Mouse (Mus musculus): ENCODE measurements around the gene Il15ra. TPM values are rescaled to one million over a fixed set of nuclear protein-coding genes. Genes with fewer than 3 reads are reported as not detected.

The Il15ra gene
- polyA plus RNA-seq, 1 experiment from 2014 or later = 3.2 TPM

DNA sequence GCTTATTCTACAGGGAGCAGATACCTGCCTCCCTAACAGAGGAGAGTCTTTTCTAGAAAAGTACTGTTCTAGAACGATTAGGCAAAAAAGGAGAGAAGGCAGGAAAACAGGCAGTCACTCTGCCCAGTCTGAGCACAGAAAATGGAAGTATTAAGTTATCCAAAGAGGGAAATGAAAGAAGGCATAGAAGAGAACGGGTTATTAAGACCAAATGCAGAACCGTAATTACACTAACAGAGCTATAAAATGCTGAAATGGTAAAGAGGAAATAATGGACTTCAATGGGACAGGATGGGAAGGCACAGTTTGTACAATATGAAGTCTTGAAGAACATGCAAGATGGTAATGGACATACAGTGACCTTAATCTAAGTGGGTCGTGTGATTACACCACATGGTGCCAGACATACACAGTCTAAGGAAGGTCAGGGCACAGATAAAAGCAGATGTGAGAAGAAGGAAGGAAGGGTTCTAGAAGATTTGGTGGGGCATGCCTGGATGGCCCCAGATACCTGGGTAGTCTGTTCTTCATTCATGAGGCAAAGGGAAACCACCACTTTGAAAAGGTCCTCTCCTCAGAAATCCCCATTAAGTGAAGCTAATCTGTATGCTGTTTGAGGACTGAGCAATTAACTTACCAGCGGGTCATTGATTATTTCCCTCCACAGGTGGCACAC, 61.5 kb downstream of the Il15ra start:
- Histone ChIP-seq H3K27ac (ENCODE audit: low read length) (no peak overlapping the region), H3K4me1 (ENCODE audit: control insufficient read depth, insufficient read depth, low read length) (no peaks in the 10 kb centered on the region), H3K9me3 (replicated peaks; ENCODE audit: control insufficient read depth, low read length) (no peaks in the 10 kb centered on the region), H3K4me3 (replicated peaks; ENCODE audit: low read length) (no peak overlapping the region), H3K4me2 (ENCODE audit: low read depth, low read length) (no peak overlapping the region), H3K27me3 (ENCODE audit: control insufficient read depth, insufficient read depth, low read length) (no peaks in the 10 kb centered on the region), H3K9ac (ENCODE audit: low read length) (no peak overlapping the region), H3K36me3 (ENCODE audit: control insufficient read depth, insufficient read depth, low read length) (peaks cover 24% of the 10 kb centered on the region; the same call in 1 of the 2 replicates)
- 78% methylated on average over 5 of the region's 5 CpGs for WGBS
- no peak for ATAC-seq (ENCODE audit: insufficient read depth, low FRiP score)

DNA sequence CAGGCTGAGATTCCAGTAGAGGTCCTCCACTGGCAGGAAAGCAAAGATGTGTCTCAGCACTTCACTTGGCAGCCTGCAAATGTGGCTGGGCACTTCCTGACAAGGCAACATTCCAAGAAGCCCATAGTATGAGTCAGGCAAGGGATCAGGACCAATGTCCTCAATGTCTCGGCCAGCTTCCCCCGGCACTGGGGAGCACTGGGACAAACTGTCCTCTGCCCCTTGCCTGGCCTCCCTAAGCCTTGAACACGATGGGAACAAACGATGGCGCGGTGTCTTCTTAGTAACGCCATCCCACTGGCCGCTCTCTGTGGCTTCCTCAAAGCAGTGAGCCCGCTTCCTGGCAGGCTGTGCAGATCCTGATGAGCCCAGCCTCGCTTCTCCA, 62.1 kb downstream of the Il15ra start:
- H3K4me2 ChIP-seq (ENCODE audit: low read depth, low read length) = no peak overlapping the region
- 87% methylated on average over 10 of the region's 10 CpGs for WGBS
- no peaks in the 10 kb centered on the region for H3K27me3 ChIP-seq (ENCODE audit: control insufficient read depth, insufficient read depth, low read length)
- no peak overlapping the region for H3K4me3 ChIP-seq (replicated peaks; ENCODE audit: low read length)
- H3K27ac ChIP-seq (ENCODE audit: low read length) = no peak overlapping the region
- no peaks in the 10 kb centered on the region for H3K9me3 ChIP-seq (replicated peaks; ENCODE audit: control insufficient read depth, low read length)
- H3K9ac ChIP-seq (ENCODE audit: low read length) = no peak overlapping the region
- H3K36me3 ChIP-seq (ENCODE audit: control insufficient read depth, insufficient read depth, low read length) = peaks cover 21% of the 10 kb centered on the region; the same call in 1 of the 2 replicates
- no peak for ATAC-seq (ENCODE audit: insufficient read depth, low FRiP score)
- H3K4me1 ChIP-seq (ENCODE audit: control insufficient read depth, insufficient read depth, low read length) = no peaks in the 10 kb centered on the region

DNA sequence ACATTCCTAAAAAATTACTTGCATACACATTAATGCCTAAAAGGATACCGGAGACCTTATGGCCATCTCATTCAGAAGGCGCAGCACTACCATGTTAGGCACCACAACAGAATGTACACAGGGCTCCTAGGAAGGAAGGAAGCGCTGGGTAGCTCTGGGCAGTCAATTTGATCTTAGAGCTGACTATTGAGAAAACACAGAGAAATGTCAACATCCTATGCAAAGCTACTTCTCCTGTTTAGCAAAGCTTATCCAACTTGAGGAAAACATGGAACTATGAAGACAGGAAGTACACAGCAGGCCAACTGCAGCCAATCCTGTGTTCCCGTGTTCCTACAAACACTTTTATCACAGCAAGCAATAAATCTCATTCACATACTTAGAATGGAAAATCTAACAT, 66.6 kb downstream of the Il15ra start:
- Histone ChIP-seq H3K4me1 (ENCODE audit: control insufficient read depth, insufficient read depth, low read length) (peaks cover 8% of the 10 kb centered on the region; the same call in 1 of the 2 replicates), H3K4me3 (replicated peaks; ENCODE audit: low read length) (no peak overlapping the region), H3K36me3 (ENCODE audit: control insufficient read depth, insufficient read depth, low read length) (0 out of 2 replicates have a peak, but pooled peaks cover 4% of the 10 kb centered on the region), H3K9ac (ENCODE audit: low read length) (no peak overlapping the region), H3K27me3 (ENCODE audit: control insufficient read depth, insufficient read depth, low read length) (no peaks in the 10 kb centered on the region), H3K4me2 (ENCODE audit: low read depth, low read length) (no peak overlapping the region), H3K27ac (ENCODE audit: low read length) (no peak overlapping the region), H3K9me3 (replicated peaks; ENCODE audit: control insufficient read depth, low read length) (no peaks in the 10 kb centered on the region)
- WGBS = 81% methylated on average over 4 of the region's 4 CpGs
- ATAC-seq (ENCODE audit: insufficient read depth, low FRiP score) = no peak

DNA sequence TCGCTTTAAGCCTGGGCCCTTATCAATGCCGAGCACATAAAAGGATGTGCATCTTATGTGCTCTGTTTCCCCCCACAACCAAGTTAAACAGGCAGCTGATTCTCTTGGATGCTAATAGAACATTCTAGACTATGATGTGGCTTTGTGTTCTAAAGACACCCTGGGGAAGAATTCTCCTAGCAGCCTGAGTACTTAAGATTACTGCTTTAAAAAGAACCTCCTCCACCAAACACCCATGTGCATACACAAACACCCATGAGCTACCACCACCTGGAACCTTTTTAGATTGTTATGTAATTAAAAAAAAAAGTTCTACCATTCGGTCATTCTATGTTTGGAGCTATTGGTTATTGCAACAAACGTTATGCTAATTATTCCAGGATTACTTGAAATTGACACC, 67.3 kb downstream of the Il15ra start:
- Histone ChIP-seq H3K9ac (ENCODE audit: low read length) (no peak overlapping the region), H3K4me3 (replicated peaks; ENCODE audit: low read length) (no peak overlapping the region), H3K9me3 (replicated peaks; ENCODE audit: control insufficient read depth, low read length) (no peaks in the 10 kb centered on the region), H3K36me3 (ENCODE audit: control insufficient read depth, insufficient read depth, low read length) (no peaks in the 10 kb centered on the region), H3K4me2 (ENCODE audit: low read depth, low read length) (no peak overlapping the region), H3K27ac (ENCODE audit: low read length) (no peak overlapping the region), H3K4me1 (ENCODE audit: control insufficient read depth, insufficient read depth, low read length) (peaks cover 9% of the 10 kb centered on the region; the same call in 1 of the 2 replicates), H3K27me3 (ENCODE audit: control insufficient read depth, insufficient read depth, low read length) (no peaks in the 10 kb centered on the region)
- no peak for ATAC-seq (ENCODE audit: insufficient read depth, low FRiP score)
- 83% methylated on average over 4 of the region's 4 CpGs for WGBS

DNA sequence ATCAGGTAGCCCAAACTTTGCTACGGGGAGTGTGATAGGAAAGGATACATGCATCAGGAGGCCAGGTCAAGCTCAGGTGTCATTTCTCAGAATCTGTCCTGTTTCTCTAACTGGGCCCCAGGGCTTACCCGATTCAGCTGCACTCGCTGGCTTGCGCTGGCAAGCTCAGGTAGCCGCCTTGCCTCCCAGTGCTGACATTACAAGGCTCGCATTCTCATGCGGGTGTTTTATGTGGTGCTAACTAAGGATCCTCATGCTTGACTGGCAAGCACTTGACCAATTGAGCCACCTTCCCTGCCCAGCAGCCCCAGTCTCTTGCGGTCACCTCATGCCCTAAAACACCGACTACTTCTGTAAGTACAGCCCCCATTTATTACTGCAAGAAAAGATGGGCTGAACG, 69.3 kb downstream of the Il15ra start:
- peaks cover 13% of the 10 kb centered on the region for H3K4me1 ChIP-seq (ENCODE audit: control insufficient read depth, insufficient read depth, low read length)
- H3K36me3 ChIP-seq (ENCODE audit: control insufficient read depth, insufficient read depth, low read length) = no peaks in the 10 kb centered on the region
- H3K4me3 ChIP-seq (replicated peaks; ENCODE audit: low read length) = no peak overlapping the region
- no peaks in the 10 kb centered on the region for H3K9me3 ChIP-seq (replicated peaks; ENCODE audit: control insufficient read depth, low read length)
- H3K27ac ChIP-seq (ENCODE audit: low read length) = no peak overlapping the region
- no peak overlapping the region for H3K4me2 ChIP-seq (ENCODE audit: low read depth, low read length)
- H3K27me3 ChIP-seq (ENCODE audit: control insufficient read depth, insufficient read depth, low read length) = no peaks in the 10 kb centered on the region
- 86% methylated on average over 10 of the region's 10 CpGs for WGBS
- ATAC-seq (ENCODE audit: insufficient read depth, low FRiP score) = no peak
- H3K9ac ChIP-seq (ENCODE audit: low read length) = no peak overlapping the region; the same call in 1 of the 2 replicates

DNA sequence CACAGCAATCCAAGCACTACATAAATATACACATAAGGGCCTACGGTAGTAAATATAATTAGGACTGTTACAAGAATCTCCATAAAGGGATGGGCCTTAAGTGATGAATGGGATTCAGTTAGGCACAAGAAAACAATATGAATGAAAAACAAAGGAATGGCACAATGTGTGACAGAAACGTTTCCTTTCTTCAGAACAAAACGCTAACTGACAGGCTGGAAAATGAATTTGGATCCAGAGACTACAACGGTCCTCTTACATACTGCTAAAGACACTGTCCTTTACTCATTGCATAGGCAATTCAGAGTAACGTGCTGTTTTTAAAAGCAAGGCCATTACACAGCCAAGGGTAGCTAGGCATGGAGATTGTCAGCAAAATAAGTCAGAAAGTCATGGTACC, 70.0 kb downstream of the Il15ra start:
- Histone ChIP-seq H3K27ac (ENCODE audit: low read length) (no peak overlapping the region), H3K4me3 (replicated peaks; ENCODE audit: low read length) (no peak overlapping the region), H3K27me3 (ENCODE audit: control insufficient read depth, insufficient read depth, low read length) (no peaks in the 10 kb centered on the region), H3K36me3 (ENCODE audit: control insufficient read depth, insufficient read depth, low read length) (no peaks in the 10 kb centered on the region), H3K4me2 (ENCODE audit: low read depth, low read length) (no peak overlapping the region), H3K9me3 (replicated peaks; ENCODE audit: control insufficient read depth, low read length) (no peaks in the 10 kb centered on the region), H3K9ac (ENCODE audit: low read length) (no peak overlapping the region), H3K4me1 (ENCODE audit: control insufficient read depth, insufficient read depth, low read length) (peaks cover 17% of the 10 kb centered on the region)
- no peak for ATAC-seq (ENCODE audit: insufficient read depth, low FRiP score)
- 81% methylated on average over 5 of the region's 5 CpGs for WGBS

DNA sequence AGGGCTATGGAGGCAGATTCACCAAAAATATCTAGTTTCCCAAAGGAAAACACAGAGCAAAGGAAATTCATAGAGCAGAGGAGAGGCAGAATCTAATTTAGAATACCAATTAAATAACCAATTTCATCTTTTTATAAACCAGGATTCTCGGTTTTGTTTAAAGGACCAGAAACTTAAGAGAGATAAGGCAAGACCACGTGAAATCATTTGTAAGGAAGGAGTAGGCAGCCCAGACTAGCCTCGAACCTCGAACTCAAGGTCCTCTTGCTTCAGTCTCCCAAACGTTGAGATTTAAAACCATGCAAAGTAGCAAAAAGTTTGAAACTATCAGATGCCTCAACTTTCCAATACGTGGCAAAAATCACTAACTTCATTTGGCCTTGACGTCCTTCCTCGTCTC, 71.3 kb downstream of the Il15ra start:
- H3K4me3 ChIP-seq (replicated peaks; ENCODE audit: low read length) = peak overlapping the region; percentile 76
- H3K9me3 ChIP-seq (replicated peaks; ENCODE audit: control insufficient read depth, low read length) = no peaks in the 10 kb centered on the region
- H3K4me2 ChIP-seq (ENCODE audit: low read depth, low read length) = peak overlapping the region; percentile 90
- peaks cover 17% of the 10 kb centered on the region for H3K4me1 ChIP-seq (ENCODE audit: control insufficient read depth, insufficient read depth, low read length)
- H3K27me3 ChIP-seq (ENCODE audit: control insufficient read depth, insufficient read depth, low read length) = no peaks in the 10 kb centered on the region
- ATAC-seq (ENCODE audit: insufficient read depth, low FRiP score) = no peak
- H3K36me3 ChIP-seq (ENCODE audit: control insufficient read depth, insufficient read depth, low read length) = peaks cover 10% of the 10 kb centered on the region
- H3K9ac ChIP-seq (ENCODE audit: low read length) = peak overlapping the region; percentile 95
- H3K27ac ChIP-seq (ENCODE audit: low read length) = peak overlapping the region; percentile 92
- 49% methylated on average over 8 of the region's 8 CpGs for WGBS

DNA sequence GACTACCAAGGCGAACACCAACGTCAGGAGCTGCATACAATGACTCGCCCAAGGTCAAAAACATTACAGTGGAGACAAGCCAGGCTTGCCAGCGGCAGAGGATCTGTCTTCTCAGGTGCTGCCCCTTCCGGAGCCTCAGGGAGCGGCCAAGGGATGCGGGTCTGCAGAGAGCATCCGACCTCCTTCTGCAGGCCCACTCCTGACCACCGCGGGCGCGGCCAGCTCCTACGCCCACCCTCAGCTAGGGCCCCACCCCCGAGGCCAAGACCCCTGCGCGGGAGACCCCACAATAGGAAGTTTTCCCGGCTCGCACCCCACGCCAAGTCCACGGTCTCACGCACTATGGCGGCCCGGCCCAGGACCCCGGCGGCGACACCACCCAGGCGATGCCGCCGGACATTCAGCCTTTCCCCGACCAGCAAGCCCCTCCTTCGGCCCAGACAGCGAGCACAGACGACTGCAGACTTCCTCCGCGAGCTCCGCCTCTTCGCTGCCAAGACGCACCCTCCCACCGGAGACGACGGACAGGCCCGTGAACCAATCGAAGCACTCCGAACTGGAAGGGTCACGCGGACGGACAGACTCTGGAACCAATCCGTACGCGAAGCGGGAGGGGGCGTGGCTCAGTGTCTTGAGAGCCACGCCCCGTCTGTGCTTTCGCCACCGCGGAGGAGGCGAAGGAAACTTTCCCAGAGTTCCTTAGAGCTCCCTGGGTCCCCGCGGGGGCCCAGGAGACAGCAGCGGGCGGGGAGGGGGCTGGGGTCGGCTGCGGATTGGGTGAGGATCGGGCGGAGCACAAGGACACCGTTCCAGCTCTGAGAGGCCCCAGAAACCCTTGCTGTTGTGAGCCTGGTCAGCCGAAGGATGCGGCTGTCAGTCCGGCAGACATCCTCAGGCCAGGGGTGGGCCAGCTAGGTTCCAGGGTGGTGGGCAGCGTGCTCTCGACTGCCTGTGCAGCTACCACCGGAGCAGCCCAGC, 72.3 kb downstream of the Il15ra start, which contains the start of the genes Fbh1 and Ankrd16:
Fbh1 (minus strand) TSS at position 492 of the 978 bp plus-strand sequence.
Ankrd16 (plus strand) TSS at position 786 of the 978 bp plus-strand sequence.
- Histone ChIP-seq H3K4me3 (replicated peaks; ENCODE audit: low read length) (peak within 1 kb of the TSS; percentile 76), H3K27me3 (ENCODE audit: control insufficient read depth, insufficient read depth, low read length) (no peaks in the 10 kb centered on the region), H3K9ac (ENCODE audit: low read length) (peak within 1 kb of the TSS; percentile 95), H3K9me3 (replicated peaks; ENCODE audit: control insufficient read depth, low read length) (no peaks in the 10 kb centered on the region), H3K27ac (ENCODE audit: low read length) (peak within 1 kb of the TSS; percentile 98), H3K4me1 (ENCODE audit: control insufficient read depth, insufficient read depth, low read length) (peaks cover 17% of the 10 kb centered on the region), H3K4me2 (ENCODE audit: low read depth, low read length) (peak within 1 kb of the TSS; percentile 90), H3K36me3 (ENCODE audit: control insufficient read depth, insufficient read depth, low read length) (peaks cover 19% of the 10 kb centered on the region)
- peak; percentile 97 for ATAC-seq (ENCODE audit: insufficient read depth, low FRiP score)
- under 1% methylated on average over 73 of the region's 73 CpGs for WGBS
